Mouse (Mus musculus) limb, embryonic 15.5 days (tissue): ENCODE data around the gene Gatad2b. TPM values are rescaled to one million over a fixed set of nuclear protein-coding genes. Genes with fewer than 3 reads are reported as not detected.

Source experiments
- ATAC-seq: fragments of 200-750 bp; cut with Nextera tagmentation; 2 replicates; pipeline ENCODE4 v1.8.0; 2017; ENCODE audit warnings: low read depth, moderate TSS enrichment; ENCODE audit not compliant: insufficient number of reproducible peaks, low FRiP score, low TSS enrichment
- H3K27ac ChIP-seq: fragments of 300-500 bp; sonication (generic); 2 replicates; pipeline ENCODE4 v1.5.1; 2015; ENCODE audit warnings: moderate library complexity, mild to moderate bottlenecking, inconsistent platforms
- H3K27me3 ChIP-seq: fragments of 300-500 bp; sonication (generic); 2 replicates; pipeline ENCODE4 v1.6.1; 2015; ENCODE audit warnings: inconsistent platforms
- H3K36me3 ChIP-seq: fragments of 300-500 bp; sonication (generic); 2 replicates; pipeline ENCODE4 v1.6.1; 2015; ENCODE audit warnings: inconsistent platforms
- H3K4me1 ChIP-seq: fragments of 300-500 bp; sonication (generic); 2 replicates; pipeline ENCODE4 v1.6.1; 2015; ENCODE audit warnings: inconsistent platforms
- H3K4me2 ChIP-seq: fragments of 300-500 bp; sonication (generic); 2 replicates; pipeline ENCODE4 v1.6.1; 2015; ENCODE audit warnings: mild to moderate bottlenecking, inconsistent platforms
- H3K4me3 ChIP-seq: fragments of 300-500 bp; sonication (generic); 2 replicates; pipeline ENCODE4 v1.5.1; 2015; ENCODE audit warnings: mild to moderate bottlenecking, inconsistent platforms
- H3K9ac ChIP-seq: fragments of 300-500 bp; sonication (generic); 2 replicates; pipeline ENCODE4 v1.6.1; 2015; ENCODE audit warnings: inconsistent platforms
- H3K9me3 ChIP-seq: fragments of 300-500 bp; sonication (generic); 2 replicates; pipeline ENCODE4 v1.6.1; 2016; ENCODE audit warnings: inconsistent platforms
- WGBS: fragments of 180-500 bp; shearing (Covaris S2); methylation state at CpG from one replicate; pipeline ENCODE4 v1.1.7; 2015; 5-methylcytosine and 5-hydroxymethylcytosine counted together
- polyA plus RNA-seq: library from polyadenylated mRNA; unstranded; fragments of >200 nt; fragmentation: Nextera tagmentation; extraction: Ambion mirVana; gene quantifications from 2 replicates; pipeline ENCODE4 v1.2.1, GENCODE M21; 2015

The Gatad2b gene
- polyA plus RNA-seq, 1 experiment from 2014 or later: 13.3 TPM

GRCm38 (mm10) chr3:90388726-90389510 lies 95.9 kb downstream of the Gatad2b start:
- ATAC-seq: peak; percentile 55
- Histone ChIP-seq H3K27me3 (no peaks in the 10 kb centered on the region), H3K36me3 (peaks cover 40% of the 10 kb centered on the region), H3K9ac (peak overlapping the region; percentile 76), H3K27ac (peak overlapping the region; percentile 97), H3K4me3 (peak overlapping the region; percentile 76), H3K4me2 (peak overlapping the region; percentile 93), H3K9me3 (no peaks in the 10 kb centered on the region), H3K4me1 (peaks cover 46% of the 10 kb centered on the region)
- WGBS: 3% methylated on average over 53 of the region's 53 CpGs

- Histone ChIP-seq H3K4me1 (peaks cover 46% of the 10 kb centered on the region), H3K27me3 (no peaks in the 10 kb centered on the region), H3K27ac (peak within 1 kb of the TSS; percentile 97), H3K9ac (peak within 1 kb of the TSS; percentile 76), H3K4me3 (peak within 1 kb of the TSS; percentile 76), H3K36me3 (peaks cover 49% of the 10 kb centered on the region), H3K9me3 (no peaks in the 10 kb centered on the region), H3K4me2 (peak within 1 kb of the TSS; percentile 93)
- under 1% methylated on average over 54 of the region's 55 CpGs for WGBS
- peak; percentile 66 for ATAC-seq
Measured at GRCm38 (mm10) chr3:90389511-90390490, 96.8 kb downstream of the Gatad2b start, which contains the start of gene Slc27a3. Gene Slc27a3 (minus strand): TSS chr3:90389938.

GRCm38 (mm10) chr3:90391004-90391403 lies 98.0 kb downstream of the Gatad2b start:
- Histone ChIP-seq H3K27me3 (no peaks in the 10 kb centered on the region), H3K36me3 (peaks cover 54% of the 10 kb centered on the region), H3K9ac (no peak overlapping the region), H3K4me2 (no peak overlapping the region), H3K4me3 (no peak overlapping the region), H3K4me1 (peaks cover 46% of the 10 kb centered on the region), H3K9me3 (no peaks in the 10 kb centered on the region), H3K27ac (peak overlapping the region; percentile 97)
- no peak for ATAC-seq
- WGBS: 45% methylated on average over 4 of the region's 4 CpGs

GRCm38 (mm10) chr3:90391941-90392340 lies 99.0 kb downstream of the Gatad2b start:
- H3K4me2 ChIP-seq: no peak overlapping the region
- WGBS: 87% methylated on average over 8 of the region's 8 CpGs
- peaks cover 43% of the 10 kb centered on the region for H3K4me1 ChIP-seq
- H3K9ac ChIP-seq: no peak overlapping the region
- peaks cover 58% of the 10 kb centered on the region for H3K36me3 ChIP-seq
- H3K27me3 ChIP-seq: no peaks in the 10 kb centered on the region
- no peak overlapping the region for H3K4me3 ChIP-seq
- no peaks in the 10 kb centered on the region for H3K9me3 ChIP-seq
- H3K27ac ChIP-seq: no peak overlapping the region
- ATAC-seq: no peak

- no peak overlapping the region for H3K9ac ChIP-seq
- no peak overlapping the region for H3K4me3 ChIP-seq
- H3K9me3 ChIP-seq: no peaks in the 10 kb centered on the region
- WGBS: 88% methylated on average over 3 of the region's 3 CpGs
- H3K36me3 ChIP-seq: peaks cover 65% of the 10 kb centered on the region
- H3K4me1 ChIP-seq: peaks cover 36% of the 10 kb centered on the region
- H3K27ac ChIP-seq: no peak overlapping the region
- no peak overlapping the region for H3K4me2 ChIP-seq
- ATAC-seq: no peak
- no peaks in the 10 kb centered on the region for H3K27me3 ChIP-seq
Measured at GRCm38 (mm10) chr3:90392661-90393060, 99.7 kb downstream of the Gatad2b start.

GRCm38 (mm10) chr3:90395629-90396028 lies 102.7 kb downstream of the Gatad2b start:
- no peak overlapping the region for H3K4me2 ChIP-seq
- no peak overlapping the region for H3K27ac ChIP-seq
- H3K9ac ChIP-seq: no peak overlapping the region
- no peaks in the 10 kb centered on the region for H3K27me3 ChIP-seq
- ATAC-seq: no peak
- 86% methylated on average over 3 of the region's 3 CpGs for WGBS
- H3K4me3 ChIP-seq: no peak overlapping the region
- H3K4me1 ChIP-seq: peaks cover 9% of the 10 kb centered on the region
- H3K9me3 ChIP-seq: no peaks in the 10 kb centered on the region
- H3K36me3 ChIP-seq: peaks cover 90% of the 10 kb centered on the region

- H3K27ac ChIP-seq: no peak overlapping the region
- no peak overlapping the region for H3K4me3 ChIP-seq
- H3K4me2 ChIP-seq: no peak overlapping the region
- H3K4me1 ChIP-seq: no peaks in the 10 kb centered on the region
- H3K9ac ChIP-seq: no peak overlapping the region
- H3K27me3 ChIP-seq: no peaks in the 10 kb centered on the region
- ATAC-seq: no peak
- H3K9me3 ChIP-seq: no peaks in the 10 kb centered on the region
- 78% methylated on average over 4 of the region's 4 CpGs for WGBS
- peaks cover 93% of the 10 kb centered on the region for H3K36me3 ChIP-seq
Measured at GRCm38 (mm10) chr3:90400993-90401392, 108.0 kb downstream of the Gatad2b start.

GRCm38 (mm10) chr3:90404121-90404520 lies 111.1 kb downstream of the Gatad2b start:
- ATAC-seq: no peak
- Histone ChIP-seq H3K27me3 (no peaks in the 10 kb centered on the region), H3K36me3 (peaks cover 98% of the 10 kb centered on the region), H3K4me2 (no peak overlapping the region), H3K9me3 (no peaks in the 10 kb centered on the region), H3K4me3 (no peak overlapping the region), H3K9ac (no peak overlapping the region), H3K27ac (no peak overlapping the region), H3K4me1 (no peaks in the 10 kb centered on the region)
- 93% methylated on average over 3 of the region's 3 CpGs for WGBS

GRCm38 (mm10) chr3:90404609-90405008 lies 111.6 kb downstream of the Gatad2b start:
- no peak overlapping the region for H3K4me3 ChIP-seq
- H3K27me3 ChIP-seq: no peaks in the 10 kb centered on the region
- H3K9ac ChIP-seq: no peak overlapping the region
- no peaks in the 10 kb centered on the region for H3K9me3 ChIP-seq
- H3K4me2 ChIP-seq: no peak overlapping the region
- no peak overlapping the region for H3K27ac ChIP-seq
- H3K4me1 ChIP-seq: no peaks in the 10 kb centered on the region
- H3K36me3 ChIP-seq: peaks cover 97% of the 10 kb centered on the region
- WGBS: 78% methylated on average over 4 of the region's 4 CpGs
- no peak for ATAC-seq

GRCm38 (mm10) chr3:90406414-90406813 lies 113.4 kb downstream of the Gatad2b start:
- Histone ChIP-seq H3K9ac (no peak overlapping the region), H3K4me3 (no peak overlapping the region), H3K4me2 (no peak overlapping the region), H3K27me3 (no peaks in the 10 kb centered on the region), H3K27ac (no peak overlapping the region), H3K36me3 (peaks cover 96% of the 10 kb centered on the region), H3K9me3 (no peaks in the 10 kb centered on the region), H3K4me1 (no peaks in the 10 kb centered on the region)
- 98% methylated on average over 5 of the region's 5 CpGs for WGBS
- ATAC-seq: no peak

GRCm38 (mm10) chr3:90408721-90409120 lies 115.7 kb downstream of the Gatad2b start:
- H3K4me3 ChIP-seq: no peak overlapping the region

More at GRCm38 (mm10) chr3:90408721-90409120, 115.7 kb downstream of the Gatad2b start:
- no peak for ATAC-seq
- 92% methylated on average over 3 of the region's 3 CpGs for WGBS
- Histone ChIP-seq H3K9me3 (no peaks in the 10 kb centered on the region), H3K36me3 (peaks cover 88% of the 10 kb centered on the region), H3K27me3 (no peaks in the 10 kb centered on the region), H3K4me2 (no peak overlapping the region), H3K9ac (no peak overlapping the region), H3K27ac (no peak overlapping the region), H3K4me1 (no peaks in the 10 kb centered on the region)
